Mouse (Mus musculus) testis, postnatal 10 days (tissue): ENCODE results near the gene Ncstn.

Experiments
- DNase-seq: peaks from one replicate; pipeline ENCODE4 v3.0.0; 2021; ENCODE audit warnings: low spot score

Ncstn gene

GRCm38 (mm10) chr1:172027010-172027808, 55.4 kb downstream of the Ncstn start:
- peak; percentile 96 for DNase-seq

GRCm38 (mm10) chr1:172026201-172026901, 56.2 kb downstream of the Ncstn start:
- DNase-seq: no peak

- DNase-seq: no peak
Measured at GRCm38 (mm10) chr1:172025201-172025904, 57.2 kb downstream of the Ncstn start.

GRCm38 (mm10) chr1:172024140-172024895, 58.3 kb downstream of the Ncstn start:
- DNase-seq: peak; percentile 37

GRCm38 (mm10) chr1:172019863-172020521, 62.6 kb downstream of the Ncstn start:
- no peak for DNase-seq

GRCm38 (mm10) chr1:172019339-172019738, 63.3 kb downstream of the Ncstn start:
- no peak for DNase-seq

- DNase-seq: no peak
Measured at GRCm38 (mm10) chr1:172018336-172019311, 64.0 kb downstream of the Ncstn start.

- no peak for DNase-seq
Measured at GRCm38 (mm10) chr1:172017517-172018070, 65.0 kb downstream of the Ncstn start.

- DNase-seq: no peak
Measured at GRCm38 (mm10) chr1:172016660-172017516, 65.7 kb downstream of the Ncstn start.

GRCm38 (mm10) chr1:172016031-172016430, 66.6 kb downstream of the Ncstn start:
- DNase-seq: no peak
